Mouse (Mus musculus) monocyte, adult 2 months (primary cell): ENCODE measurements at regions not wholly inside any gene's neighbourhood (a gene's known extent, or its start where the extent isn't known, plus 50 kb on each side); places are given as distances from the start of the nearest gene placed in this dataset.

Experiments used
- DNase-seq, 2 experiments: peaks; one replicate each; pipeline ENCODE4 v3.0.0; 2022; ENCODE audit warnings: low spot score in 2 of 2, low read depth in 1 of 2

- DNase-seq: no peak
Observed at GRCm38 (mm10) chr5:111789904-111790303, 56.2 kb downstream of the Gm26897 start.

DNA sequence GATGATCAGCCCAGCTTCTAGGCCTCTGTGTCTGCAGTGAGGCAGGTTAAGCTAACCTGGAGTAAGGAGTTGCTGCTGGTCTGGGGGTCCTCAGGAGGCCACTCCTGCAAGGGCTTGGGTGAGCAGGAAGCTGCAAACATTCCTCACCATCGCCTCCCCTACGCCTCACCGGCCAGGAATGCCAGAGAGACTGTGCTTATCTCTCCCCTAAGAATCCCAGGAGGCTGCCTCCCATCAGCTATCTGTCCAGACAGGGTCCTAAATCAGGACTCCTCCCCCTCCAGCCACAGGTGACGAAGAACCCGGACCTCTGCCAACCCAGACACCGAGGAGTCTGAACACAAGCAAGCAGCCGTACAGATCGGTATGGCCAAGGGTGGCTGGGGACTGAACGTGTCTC is 56.8 kb downstream of the Gm26897 start:
- DNase-seq: no peak

- no peak for DNase-seq
Observed at GRCm38 (mm10) chr5:111791089-111791561, 57.4 kb downstream of the Gm26897 start.

DNA sequence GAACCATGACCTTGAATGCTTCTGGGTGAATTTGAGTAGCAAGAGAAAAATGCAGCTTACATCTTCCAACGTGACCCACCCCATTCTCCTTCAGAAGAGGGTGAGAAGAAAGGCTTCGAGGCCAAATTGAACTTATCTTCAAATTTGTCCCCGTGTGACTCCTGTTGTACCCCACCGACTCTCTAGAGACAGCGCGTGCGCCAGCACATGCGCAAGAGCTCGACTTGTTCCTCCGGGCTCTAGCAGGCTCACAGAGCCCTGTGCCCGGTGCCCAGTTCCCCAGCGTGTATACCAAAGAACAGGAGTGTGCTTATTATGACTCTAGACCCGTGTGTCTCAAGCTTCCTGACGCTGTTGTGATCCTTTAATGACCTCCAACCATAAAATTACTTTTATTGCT is 59.0 kb downstream of the Gm26897 start:
- DNase-seq: no peak

- no peak for DNase-seq
Observed at GRCm38 (mm10) chr5:111793178-111793577, 59.5 kb downstream of the Gm26897 start.

GRCm38 (mm10) chr5:111796889-111797288 is 63.2 kb downstream of the Gm26897 start:
- peak in 1 of 2 experiments; percentile 19 for DNase-seq

- no peak for DNase-seq
Observed at GRCm38 (mm10) chr5:111799700-111800311, 66.1 kb downstream of the Gm26897 start.

GRCm38 (mm10) chr5:111800511-111800910 is 66.8 kb downstream of the Gm26897 start:
- no peak for DNase-seq

DNA sequence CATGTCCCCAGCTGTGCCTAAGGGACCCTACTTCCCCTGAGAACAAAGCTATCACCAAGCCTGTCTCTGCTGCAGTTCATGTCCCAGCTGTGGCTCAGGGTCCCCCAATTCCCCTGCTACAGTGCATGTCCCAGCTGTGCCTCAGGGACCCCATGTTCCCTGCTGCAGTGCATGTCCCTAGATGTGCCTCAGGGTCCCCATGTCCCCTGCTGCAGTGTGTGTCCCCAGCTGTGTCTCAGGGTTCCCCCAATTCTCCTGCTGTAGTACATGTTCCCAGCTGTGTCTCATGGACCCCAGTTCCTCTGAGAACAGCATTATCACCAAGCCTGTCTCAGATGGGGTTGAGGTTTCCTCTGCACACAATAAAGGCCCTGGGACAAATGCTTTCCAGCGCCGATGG is 67.3 kb downstream of the Gm26897 start:
- no peak for DNase-seq

- no peak for DNase-seq
Observed at GRCm38 (mm10) chr5:111804542-111804941, 70.8 kb downstream of the Gm26897 start.

DNA sequence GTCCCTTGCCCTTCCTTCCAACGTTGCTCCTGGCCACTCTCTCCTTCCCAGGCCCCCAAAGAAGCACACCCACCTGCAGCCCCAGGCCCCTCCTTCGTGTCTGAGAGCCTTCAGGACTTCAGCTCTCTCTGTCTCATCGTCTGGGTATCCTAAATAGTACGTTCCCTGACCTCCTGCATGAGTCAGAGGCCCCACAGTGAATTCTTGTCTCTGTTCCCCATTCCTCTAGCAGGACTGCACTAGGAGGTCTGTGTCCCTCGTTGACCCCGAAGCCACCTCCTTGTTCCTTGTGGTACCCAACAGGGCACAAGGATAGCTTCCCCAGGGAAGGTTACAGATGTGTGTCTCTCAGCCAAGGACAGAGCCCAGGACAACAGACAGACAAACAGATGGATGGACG is 71.4 kb downstream of the Gm26897 start:
- peak in 1 of 2 experiments; percentile 19 for DNase-seq

GRCm38 (mm10) chr5:111805761-111806191 is 72.1 kb downstream of the Gm26897 start:
- DNase-seq: no peak

- no peak for DNase-seq
Observed at GRCm38 (mm10) chr5:111810079-111810808, 76.5 kb downstream of the Gm26897 start.

- no peak for DNase-seq
Observed at GRCm38 (mm10) chr5:111812581-111812980, 78.9 kb downstream of the Gm26897 start.

GRCm38 (mm10) chr5:111813090-111813753 is 79.5 kb downstream of the Gm26897 start:
- no peak for DNase-seq

GRCm38 (mm10) chr5:111814893-111815760 is 81.4 kb downstream of the Gm26897 start:
- DNase-seq: no peak

DNA sequence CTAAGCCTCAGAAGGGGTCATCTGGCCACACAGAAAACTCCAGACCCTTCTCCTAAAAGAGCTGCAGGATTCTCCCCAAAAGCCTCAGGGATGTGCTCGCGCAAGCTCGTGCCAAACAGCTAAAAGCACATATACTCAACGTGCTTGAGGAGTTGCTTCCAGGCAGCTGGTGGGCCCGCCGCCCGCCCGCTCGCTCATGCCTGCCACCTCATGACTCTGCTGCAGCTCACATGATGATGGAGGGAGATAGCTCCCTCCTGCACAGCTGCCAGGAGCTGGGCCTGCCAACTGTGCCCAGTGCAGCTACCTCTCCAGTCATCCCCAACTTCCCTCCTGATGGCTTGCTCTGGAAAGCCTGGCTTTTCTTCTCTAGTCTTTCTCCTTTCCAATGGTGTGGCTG is 87.2 kb downstream of the Gm26897 start:
- DNase-seq: no peak

DNA sequence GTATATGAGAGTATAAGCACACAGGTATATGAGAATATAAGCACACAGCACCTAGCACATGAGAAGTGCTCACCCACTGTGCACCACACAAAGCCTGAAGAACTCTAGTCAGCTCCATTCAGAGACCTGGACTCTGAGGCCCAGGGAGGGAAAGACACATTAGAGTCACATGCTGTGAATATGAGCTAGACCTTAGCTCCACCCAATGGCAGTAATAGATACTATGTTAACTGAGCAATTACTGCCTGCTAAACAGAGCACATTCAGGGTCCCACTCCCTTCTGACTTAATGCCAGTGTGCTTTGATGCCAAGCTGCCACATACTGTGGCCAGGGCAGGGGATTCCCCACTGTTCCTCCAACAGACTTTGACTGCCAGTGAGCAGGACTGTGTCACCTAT is 89.2 kb downstream of the Gm26897 start:
- no peak for DNase-seq

- DNase-seq: no peak
Observed at GRCm38 (mm10) chr5:111823420-111823819, 89.7 kb downstream of the Gm26897 start.

DNA sequence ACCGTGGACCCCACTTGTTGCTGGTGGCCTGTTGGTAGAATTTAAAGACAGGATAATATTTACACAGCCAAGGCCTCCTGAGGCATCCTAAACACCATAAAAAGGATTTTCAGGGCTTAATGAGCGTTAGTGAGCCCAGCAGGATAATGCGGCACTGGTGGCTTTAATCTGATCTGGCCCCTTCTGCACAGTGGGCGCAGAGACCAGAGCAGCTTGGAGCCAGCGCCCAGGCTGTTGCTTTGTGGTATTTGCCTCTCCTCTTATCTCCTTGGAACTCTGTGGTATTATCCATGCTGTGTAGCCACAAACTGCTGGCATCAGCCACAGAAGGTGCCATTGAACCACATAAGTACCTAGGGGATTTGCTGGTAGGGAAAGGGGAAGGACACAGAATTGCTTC is 90.1 kb downstream of the Gm26897 start:
- no peak for DNase-seq

GRCm38 (mm10) chr5:111824600-111825130 is 90.9 kb downstream of the Gm26897 start:
- DNase-seq: no peak
